Comparison of ENCODE assay signal across 21 mouse cellular contexts in the genomic region with DNA sequence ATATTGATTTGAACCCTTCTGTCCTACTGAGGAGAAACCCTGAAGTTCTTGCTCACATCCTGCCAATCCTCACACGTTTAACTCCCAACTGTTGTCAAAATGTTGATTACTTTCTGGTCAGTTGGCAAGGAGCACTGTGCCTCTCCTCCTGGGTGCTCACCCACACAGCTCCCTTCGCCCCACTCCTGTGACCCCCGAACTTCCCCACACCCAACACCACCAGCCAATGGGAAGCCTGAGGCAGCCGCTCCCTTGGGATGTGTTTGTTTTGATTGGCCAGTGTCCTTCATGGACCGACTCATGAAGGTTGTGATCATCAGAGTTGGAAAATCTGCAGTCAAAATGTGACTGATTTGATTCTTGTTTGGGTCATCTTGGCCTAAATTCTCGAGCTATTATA. TPM values are rescaled to one million over a fixed set of nuclear protein-coding genes. Genes with fewer than 3 reads are reported as not detected.
DNase-seq lines count a peak whose midpoint lies in the region; ATAC-seq lines count a peak whose summit lies in the region.
"Had no signal": no experiment of that assay in that cellular context is flagged by ENCODE, and none has a peak within 500 bp of the region (broad histone marks: within the 10 kb centered on the region; RNA-seq: fewer than 3 reads in every experiment).

No protein-coding gene starts in this region.

- no peak overlapping the region for H3K4me2 ChIP-seq in heart, embryonic 11.5 days
- no peak overlapping the region for H3K4me2 ChIP-seq in hindbrain, embryonic 12.5 days (replicated peaks)
- H3K4me2 ChIP-seq: forebrain, embryonic 13.5 days; hindbrain, embryonic 15.5 days had no signal

- no peak overlapping the region for H3K4me3 ChIP-seq in heart, embryonic 11.5 days (ENCODE audit: low read depth, low read length)
- no peak overlapping the region for H3K4me3 ChIP-seq in hindbrain, embryonic 12.5 days
- H3K4me3 ChIP-seq: embryonic facial prominence, embryonic 10.5 days; forebrain, embryonic 13.5 days; hindbrain, embryonic 10.5 days; hindbrain, embryonic 15.5 days had no signal

- 73% methylated on average over 6 of the region's 6 CpGs for WGBS in heart, embryonic 11.5 days (ENCODE audit: insufficient replicate concordance)
- WGBS in hindbrain, embryonic 12.5 days, result 80% methylated on average over 6 of the region's 6 CpGs

- peaks cover 1% of the 10 kb centered on the region; the same call in 1 of the 2 replicates for H3K4me1 ChIP-seq in heart, embryonic 11.5 days (ENCODE audit: control insufficient read depth, insufficient read depth, low read length)
- no peaks in the 10 kb centered on the region for H3K4me1 ChIP-seq in hindbrain, embryonic 12.5 days
- H3K4me1 ChIP-seq: forebrain, embryonic 13.5 days; hindbrain, embryonic 15.5 days had no signal

- H3K36me3 ChIP-seq in heart, embryonic 11.5 days (ENCODE audit: control insufficient read depth, insufficient read depth, low read length), result no peaks in the 10 kb centered on the region
- no peaks in the 10 kb centered on the region for H3K36me3 ChIP-seq in hindbrain, embryonic 12.5 days
- H3K36me3 ChIP-seq: embryonic facial prominence, embryonic 10.5 days; G1E; hindbrain, embryonic 10.5 days; hindbrain, embryonic 15.5 days had no signal

- H3K9ac ChIP-seq in heart, embryonic 11.5 days (ENCODE audit: low read depth, low read length), result no peak overlapping the region
- H3K9ac ChIP-seq in hindbrain, embryonic 12.5 days, result no peak overlapping the region
- H3K9ac ChIP-seq: forebrain, embryonic 13.5 days; forebrain, postnatal 0 days; hindbrain, embryonic 15.5 days had no signal

- H3K27ac ChIP-seq in heart, embryonic 11.5 days (ENCODE audit: low read depth, low read length), result no peak overlapping the region
- H3K27ac ChIP-seq in hindbrain, embryonic 12.5 days, result no peak overlapping the region
- H3K27ac ChIP-seq: embryonic facial prominence, embryonic 10.5 days; forebrain, embryonic 13.5 days; hindbrain, embryonic 10.5 days; hindbrain, embryonic 15.5 days had no signal

- ATAC-seq in heart, embryonic 11.5 days (replicated peaks; ENCODE audit: insufficient number of reproducible peaks, low FRiP score, low TSS enrichment), result no peak
- ATAC-seq in hindbrain, embryonic 12.5 days (ENCODE audit: low FRiP score), result no peak
- ATAC-seq: CD4-positive, CD25-positive, alpha-beta regulatory T cell, adult 4 months; forebrain, embryonic 13.5 days; forebrain, postnatal 0 days; intestine, embryonic 16.5 days had no signal

- H3K9me3 ChIP-seq in heart, embryonic 11.5 days (replicated peaks; ENCODE audit: control insufficient read depth, low read length), result no peaks in the 10 kb centered on the region
- no peaks in the 10 kb centered on the region for H3K9me3 ChIP-seq in hindbrain, embryonic 12.5 days (replicated peaks)
- H3K9me3 ChIP-seq: embryonic facial prominence, embryonic 10.5 days; forebrain, embryonic 13.5 days; G1E; hindbrain, embryonic 10.5 days; hindbrain, embryonic 15.5 days had no signal

- peak; percentile 90 for DNase-seq in heart, adult 11 months
- peak; percentile 64 for DNase-seq in ovary, adult 18-20 months (ENCODE audit: low spot score)
- DNase-seq in ovary, postnatal 14 days (ENCODE audit: low spot score), result no peak
- peak; percentile 40 for DNase-seq in 3T3-L1 (ENCODE audit: low read depth, low spot score)
- peak; percentile 5 for DNase-seq in naive thymus-derived CD4-positive, alpha-beta T cell, adult 2 months (ENCODE audit: low read depth)
- DNase-seq: B cell, adult 2 months; cerebellum, adult 11-12 months; cerebellum, adult 9-10 months; cerebellum, postnatal 36 days; forebrain, postnatal 0 days; gastrocnemius, postnatal 25 days; kidney, adult 2 months had no signal

- H3K27me3 ChIP-seq in heart, embryonic 11.5 days (ENCODE audit: control insufficient read depth, insufficient read depth, low read length), result no peaks in the 10 kb centered on the region
- H3K27me3 ChIP-seq in hindbrain, embryonic 12.5 days, result no peaks in the 10 kb centered on the region
- H3K27me3 ChIP-seq: forebrain, embryonic 13.5 days; hindbrain, embryonic 15.5 days had no signal

RNA-seq across cellular contexts. Expression of gene Aox2, which starts 20.2 kb away (rescaled TPM):
- not detected in 2 replicates for polyA plus RNA-seq in heart, embryonic 11.5 days (2014; fragmentation: Nextera tagmentation; extraction: Ambion mirVana)
- 0.04 TPM in 1 of 2 replicates, not detected in the other for polyA plus RNA-seq in hindbrain, embryonic 12.5 days (2016; fragmentation: Nextera tagmentation; extraction: Ambion mirVana)
- polyA plus RNA-seq: forebrain, embryonic 13.5 days; forebrain, postnatal 0 days had no signal
